Mouse (Mus musculus) testis, adult 2 months (tissue): Measurements from ENCODE around the gene Mad1l1.

Experiments used
- CTCF ChIP-seq: fragments of 200-500 bp; IDR thresholded peaks from 2 replicates; pipeline ENCODE4 v1.5.1; 2012; ENCODE audit warnings: low read depth, mild to moderate bottlenecking, inconsistent platforms, low read length, moderate library complexity; ENCODE audit not compliant: control insufficient read depth, insufficient read depth, insufficient replicate concordance
- POLR2A ChIP-seq: fragments of 200-500 bp; IDR thresholded peaks from 2 replicates; pipeline ENCODE4 v1.6.1; 2012; ENCODE audit warnings: low read depth, mild to moderate bottlenecking, inconsistent platforms, low read length, moderate library complexity; ENCODE audit not compliant: control insufficient read depth

GRCm38 (mm10) chr5:140065281-140065945, 255.9 kb downstream of the Mad1l1 start:
- no peak for TF ChIP-seq CTCF
- no peak for TF ChIP-seq POLR2A
